Mouse (Mus musculus): ENCODE measurements around the gene Olfr631. TPM values are rescaled to one million over a fixed set of nuclear protein-coding genes. Genes with fewer than 3 reads are reported as not detected.
"Not testable (repeated sequence)": the region's sequence is repeated elsewhere in the genome, so short reads cannot be mapped to it uniquely, and the experiment has no call there.

The Olfr631 gene
- total and polyA plus RNA-seq, 2 experiments from 2014 or later = not detected

- no peaks in the 10 kb centered on the region for H3K27me3 ChIP-seq (ENCODE audit: insufficient read depth, low read length)
- H3K4me2 ChIP-seq (ENCODE audit: low read depth) = no peak within 1 kb of the TSS
- 72% methylated on average over 2 of the region's 2 CpGs for WGBS
- no peaks in the 10 kb centered on the region for H3K36me3 ChIP-seq (ENCODE audit: insufficient read depth)
- H3K4me1 ChIP-seq (ENCODE audit: insufficient read depth) = no peaks in the 10 kb centered on the region
- DNase-seq = no peak
- no peak within 1 kb of the TSS for H3K9ac ChIP-seq
- no peak within 1 kb of the TSS for H3K27ac ChIP-seq (ENCODE audit: low read depth, low read length)
- H3K4me3 ChIP-seq (ENCODE audit: low read depth, low read length) = no peak within 1 kb of the TSS
- ATAC-seq = no peak
- H3K9me3 ChIP-seq (ENCODE audit: low read length) = no peaks in the 10 kb centered on the region
- no peak for TF ChIP-seq CTCF (IDR thresholded peaks at IDR 0.05; ENCODE audit: low read depth)
Observed at GRCm38 (mm10) chr7:103934264-103934663, 5.6 kb downstream of the Olfr631 start, which contains the start of gene Olfr632. TSS of gene Olfr632 (plus strand) at chr7:103934347.

- no peaks in the 10 kb centered on the region for H3K9me3 ChIP-seq (ENCODE audit: low read length)
- no peaks in the 10 kb centered on the region for H3K4me1 ChIP-seq (ENCODE audit: insufficient read depth)
- no peak overlapping the region for H3K9ac ChIP-seq
- no peaks in the 10 kb centered on the region for H3K27me3 ChIP-seq (ENCODE audit: insufficient read depth, low read length)
- DNase-seq (peak; percentile 35), ATAC-seq (no peak)
- H3K27ac ChIP-seq (ENCODE audit: low read depth, low read length) = no peak overlapping the region
- 23% methylated on average over 2 of the region's 2 CpGs for WGBS
- H3K4me3 ChIP-seq (ENCODE audit: low read depth, low read length) = no peak overlapping the region
- TF ChIP-seq CTCF (IDR thresholded peaks at IDR 0.05; ENCODE audit: low read depth) = peak; percentile 68
- no peak overlapping the region for H3K4me2 ChIP-seq (ENCODE audit: low read depth)
- no peaks in the 10 kb centered on the region for H3K36me3 ChIP-seq (ENCODE audit: insufficient read depth)
Observed at GRCm38 (mm10) chr7:103942730-103943129, 14.1 kb downstream of the Olfr631 start.

- ATAC-seq = no peak
- Histone ChIP-seq H3K36me3 (ENCODE audit: insufficient read depth) (no peaks in the 10 kb centered on the region), H3K4me2 (ENCODE audit: low read depth) (no peak within 1 kb of the TSS), H3K9ac (no peak within 1 kb of the TSS), H3K27me3 (ENCODE audit: insufficient read depth, low read length) (no peaks in the 10 kb centered on the region), H3K9me3 (ENCODE audit: low read length) (no peaks in the 10 kb centered on the region), H3K27ac (ENCODE audit: low read depth, low read length) (no peak within 1 kb of the TSS), H3K4me1 (ENCODE audit: insufficient read depth) (no peaks in the 10 kb centered on the region), H3K4me3 (ENCODE audit: low read depth, low read length) (no peak within 1 kb of the TSS)
- no peak for TF ChIP-seq CTCF (IDR thresholded peaks at IDR 0.05; ENCODE audit: low read depth)
- no peak for DNase-seq
Observed at GRCm38 (mm10) chr7:103944137-103944536, 15.5 kb downstream of the Olfr631 start, which contains the start of gene Olfr633. TSS of gene Olfr633 (plus strand) at chr7:103944437.

- ATAC-seq; H3K27me3 ChIP-seq (ENCODE audit: insufficient read depth, low read length); DNase-seq; H3K9ac ChIP-seq; H3K4me3 ChIP-seq (ENCODE audit: low read depth, low read length); H3K36me3 ChIP-seq (ENCODE audit: insufficient read depth); H3K9me3 ChIP-seq (ENCODE audit: low read length); H3K27ac ChIP-seq (ENCODE audit: low read depth, low read length); H3K4me1 ChIP-seq (ENCODE audit: insufficient read depth); H3K4me2 ChIP-seq (ENCODE audit: low read depth): not testable (repeated sequence)
- 97% methylated on average over 22 of the region's 22 CpGs for WGBS
Observed at GRCm38 (mm10) chr7:103966873-103967272, 38.2 kb downstream of the Olfr631 start.

- no peak for TF ChIP-seq CTCF (IDR thresholded peaks at IDR 0.05; ENCODE audit: low read depth)
- no peaks in the 10 kb centered on the region for H3K4me1 ChIP-seq (ENCODE audit: insufficient read depth)
- WGBS = 78% methylated on average over 1 of the region's 1 CpGs
- H3K4me3 ChIP-seq (ENCODE audit: low read depth, low read length) = no peak within 1 kb of the TSS
- no peak within 1 kb of the TSS for H3K9ac ChIP-seq
- no peak for ATAC-seq
- H3K9me3 ChIP-seq (ENCODE audit: low read length) = no peaks in the 10 kb centered on the region
- no peak within 1 kb of the TSS for H3K27ac ChIP-seq (ENCODE audit: low read depth, low read length)
- DNase-seq = no peak
- no peaks in the 10 kb centered on the region for H3K27me3 ChIP-seq (ENCODE audit: insufficient read depth, low read length)
- H3K4me2 ChIP-seq (ENCODE audit: low read depth) = no peak within 1 kb of the TSS
- no peaks in the 10 kb centered on the region for H3K36me3 ChIP-seq (ENCODE audit: insufficient read depth)
Observed at GRCm38 (mm10) chr7:103970852-103971251, 42.2 kb downstream of the Olfr631 start, which contains the start of gene Olfr635. TSS of gene Olfr635 (plus strand) at chr7:103971152.

- no peak for TF ChIP-seq CTCF (IDR thresholded peaks at IDR 0.05; ENCODE audit: low read depth)
- Histone ChIP-seq H3K4me2 (ENCODE audit: low read depth) (no peak overlapping the region), H3K9ac (no peak overlapping the region), H3K4me3 (ENCODE audit: low read depth, low read length) (no peak overlapping the region), H3K9me3 (ENCODE audit: low read length) (no peaks in the 10 kb centered on the region), H3K4me1 (ENCODE audit: insufficient read depth) (no peaks in the 10 kb centered on the region), H3K36me3 (ENCODE audit: insufficient read depth) (no peaks in the 10 kb centered on the region), H3K27me3 (ENCODE audit: insufficient read depth, low read length) (no peaks in the 10 kb centered on the region), H3K27ac (ENCODE audit: low read depth, low read length) (no peak overlapping the region)
- WGBS = 65% methylated on average over 1 of the region's 1 CpGs
- ATAC-seq (no peak), DNase-seq (no peak)
Observed at GRCm38 (mm10) chr7:103971782-103972181, 43.2 kb downstream of the Olfr631 start.

Other genes starting within 250 kb of the Olfr631 start
Only the 30 nearest of the 33 such genes appear.
- not detected in 2 replicates for gene Olfr243, start 214.2 kb upstream of the Olfr631 start, total RNA-seq (2014; rRNA removed)
- not detected in 2 replicates for gene Olfr243, start 214.2 kb upstream of the Olfr631 start, polyA plus RNA-seq (2015; fragmentation: Nextera tagmentation; extraction: Ambion mirVana)
- gene Olfr628, start 198.5 kb upstream of the Olfr631 start, total RNA-seq (2014; rRNA removed) = not detected in 2 replicates
- gene Olfr628, start 198.5 kb upstream of the Olfr631 start, polyA plus RNA-seq (2015; fragmentation: Nextera tagmentation; extraction: Ambion mirVana) = not detected in 2 replicates
- not detected in 2 replicates for gene Olfr629, start 183.9 kb upstream of the Olfr631 start, total RNA-seq (2014; rRNA removed)
- gene Olfr629, start 183.9 kb upstream of the Olfr631 start, polyA plus RNA-seq (2015; fragmentation: Nextera tagmentation; extraction: Ambion mirVana) = not detected in 2 replicates
- gene Olfr630, start 171.5 kb upstream of the Olfr631 start, total RNA-seq (2014; rRNA removed) = not detected in 2 replicates
- gene Olfr630, start 171.5 kb upstream of the Olfr631 start, polyA plus RNA-seq (2015; fragmentation: Nextera tagmentation; extraction: Ambion mirVana) = not detected in 2 replicates
- not detected in 2 replicates for gene Olfr69, start 157.2 kb upstream of the Olfr631 start, total RNA-seq (2014; rRNA removed)
- not detected in 2 replicates for gene Olfr69, start 157.2 kb upstream of the Olfr631 start, polyA plus RNA-seq (2015; fragmentation: Nextera tagmentation; extraction: Ambion mirVana)
- not detected in 2 replicates for gene Olfr68, start 149.1 kb upstream of the Olfr631 start, total RNA-seq (2014; rRNA removed)
- not detected in 2 replicates for gene Olfr68, start 149.1 kb upstream of the Olfr631 start, polyA plus RNA-seq (2015; fragmentation: Nextera tagmentation; extraction: Ambion mirVana)
- gene Olfr67, start 137.0 kb upstream of the Olfr631 start, total RNA-seq (2014; rRNA removed) = not detected in 2 replicates
- gene Olfr67, start 137.0 kb upstream of the Olfr631 start, polyA plus RNA-seq (2015; fragmentation: Nextera tagmentation; extraction: Ambion mirVana) = not detected in 2 replicates
- 105 and 224 TPM in 2 replicates for gene Hbb-bt, start 114.8 kb upstream of the Olfr631 start, total RNA-seq (2014; rRNA removed)
- 190 and 259 TPM in 2 replicates for gene Hbb-bt, start 114.8 kb upstream of the Olfr631 start, polyA plus RNA-seq (2015; fragmentation: Nextera tagmentation; extraction: Ambion mirVana)
- gene Hbb-bs, start 100.7 kb upstream of the Olfr631 start, total RNA-seq (2014; rRNA removed) = 815 and 1,167 TPM in 2 replicates
- 757 and 1,200 TPM in 2 replicates for gene Hbb-bs, start 100.7 kb upstream of the Olfr631 start, polyA plus RNA-seq (2015; fragmentation: Nextera tagmentation; extraction: Ambion mirVana)
- not detected in 2 replicates for gene Hbb-bh2, start 88.3 kb upstream of the Olfr631 start, total RNA-seq (2014; rRNA removed)
- not detected in 2 replicates for gene Hbb-bh2, start 88.3 kb upstream of the Olfr631 start, polyA plus RNA-seq (2015; fragmentation: Nextera tagmentation; extraction: Ambion mirVana)
- gene Hbb-bh1, start 85.7 kb upstream of the Olfr631 start, total RNA-seq (2014; rRNA removed) = not detected in 2 replicates
- not detected in 2 replicates for gene Hbb-bh1, start 85.7 kb upstream of the Olfr631 start, polyA plus RNA-seq (2015; fragmentation: Nextera tagmentation; extraction: Ambion mirVana)
- 1.0 TPM in 1 of 2 replicates, not detected in the other for gene Hbb-y, start 75.6 kb upstream of the Olfr631 start, total RNA-seq (2014; rRNA removed)
- 0.87 and 1.3 TPM in 2 replicates for gene Hbb-y, start 75.6 kb upstream of the Olfr631 start, polyA plus RNA-seq (2015; fragmentation: Nextera tagmentation; extraction: Ambion mirVana)
- not detected in 2 replicates for gene Olfr66, start 42.6 kb upstream of the Olfr631 start, total RNA-seq (2014; rRNA removed)
- gene Olfr66, start 42.6 kb upstream of the Olfr631 start, polyA plus RNA-seq (2015; fragmentation: Nextera tagmentation; extraction: Ambion mirVana) = not detected in 2 replicates
- not detected in 2 replicates for gene Olfr64, start 34.3 kb upstream of the Olfr631 start, total RNA-seq (2014; rRNA removed)
- not detected in 2 replicates for gene Olfr64, start 34.3 kb upstream of the Olfr631 start, polyA plus RNA-seq (2015; fragmentation: Nextera tagmentation; extraction: Ambion mirVana)
- gene Olfr65, start 25.3 kb upstream of the Olfr631 start, total RNA-seq (2014; rRNA removed) = not detected in 2 replicates
- not detected in 2 replicates for gene Olfr65, start 25.3 kb upstream of the Olfr631 start, polyA plus RNA-seq (2015; fragmentation: Nextera tagmentation; extraction: Ambion mirVana)
- not detected in 2 replicates for gene Olfr632, start 5.5 kb downstream of the Olfr631 start, total RNA-seq (2014; rRNA removed)
- not detected in 2 replicates for gene Olfr632, start 5.5 kb downstream of the Olfr631 start, polyA plus RNA-seq (2015; fragmentation: Nextera tagmentation; extraction: Ambion mirVana)
- not detected in 2 replicates for gene Olfr633, start 15.6 kb downstream of the Olfr631 start, total RNA-seq (2014; rRNA removed)
- not detected in 2 replicates for gene Olfr633, start 15.6 kb downstream of the Olfr631 start, polyA plus RNA-seq (2015; fragmentation: Nextera tagmentation; extraction: Ambion mirVana)
- not detected in 2 replicates for gene Olfr635, start 42.3 kb downstream of the Olfr631 start, total RNA-seq (2014; rRNA removed)
- gene Olfr635, start 42.3 kb downstream of the Olfr631 start, polyA plus RNA-seq (2015; fragmentation: Nextera tagmentation; extraction: Ambion mirVana) = not detected in 2 replicates
- not detected in 2 replicates for gene Olfr638, start 69.9 kb downstream of the Olfr631 start, total RNA-seq (2014; rRNA removed)
- gene Olfr638, start 69.9 kb downstream of the Olfr631 start, polyA plus RNA-seq (2015; fragmentation: Nextera tagmentation; extraction: Ambion mirVana) = not detected in 2 replicates
- not detected in 2 replicates for gene Olfr639, start 88.5 kb downstream of the Olfr631 start, total RNA-seq (2014; rRNA removed)
- gene Olfr639, start 88.5 kb downstream of the Olfr631 start, polyA plus RNA-seq (2015; fragmentation: Nextera tagmentation; extraction: Ambion mirVana) = not detected in 2 replicates
- gene Olfr640, start 96.7 kb downstream of the Olfr631 start, total RNA-seq (2014; rRNA removed) = 0.57 TPM in 1 of 2 replicates, not detected in the other
- not detected in 2 replicates for gene Olfr640, start 96.7 kb downstream of the Olfr631 start, polyA plus RNA-seq (2015; fragmentation: Nextera tagmentation; extraction: Ambion mirVana)
- not detected in 2 replicates for gene Olfr641, start 106.6 kb downstream of the Olfr631 start, total RNA-seq (2014; rRNA removed)
- gene Olfr641, start 106.6 kb downstream of the Olfr631 start, polyA plus RNA-seq (2015; fragmentation: Nextera tagmentation; extraction: Ambion mirVana) = not detected in 2 replicates
- gene Olfr642, start 123.8 kb downstream of the Olfr631 start, total RNA-seq (2014; rRNA removed) = not detected in 2 replicates
- gene Olfr642, start 123.8 kb downstream of the Olfr631 start, polyA plus RNA-seq (2015; fragmentation: Nextera tagmentation; extraction: Ambion mirVana) = not detected in 2 replicates
- not detected in 2 replicates for gene 4930516K23Rik, start 132.6 kb downstream of the Olfr631 start, total RNA-seq (2014; rRNA removed)
- gene 4930516K23Rik, start 132.6 kb downstream of the Olfr631 start, polyA plus RNA-seq (2015; fragmentation: Nextera tagmentation; extraction: Ambion mirVana) = not detected in 2 replicates
- not detected in 2 replicates for gene Olfr644, start 143.0 kb downstream of the Olfr631 start, total RNA-seq (2014; rRNA removed)
- gene Olfr644, start 143.0 kb downstream of the Olfr631 start, polyA plus RNA-seq (2015; fragmentation: Nextera tagmentation; extraction: Ambion mirVana) = not detected in 2 replicates
- not detected in 2 replicates for gene Olfr645, start 156.6 kb downstream of the Olfr631 start, total RNA-seq (2014; rRNA removed)
- not detected in 2 replicates for gene Olfr645, start 156.6 kb downstream of the Olfr631 start, polyA plus RNA-seq (2015; fragmentation: Nextera tagmentation; extraction: Ambion mirVana)
- gene Olfr646, start 176.0 kb downstream of the Olfr631 start, total RNA-seq (2014; rRNA removed) = not detected in 2 replicates
- not detected in 2 replicates for gene Olfr646, start 176.0 kb downstream of the Olfr631 start, polyA plus RNA-seq (2015; fragmentation: Nextera tagmentation; extraction: Ambion mirVana)
- gene Ubqln5, start 201.0 kb downstream of the Olfr631 start, total RNA-seq (2014; rRNA removed) = not detected in 2 replicates
- gene Ubqln5, start 201.0 kb downstream of the Olfr631 start, polyA plus RNA-seq (2015; fragmentation: Nextera tagmentation; extraction: Ambion mirVana) = not detected in 2 replicates
- gene Olfr643, start 208.6 kb downstream of the Olfr631 start, total RNA-seq (2014; rRNA removed) = not detected in 2 replicates
- gene Olfr643, start 208.6 kb downstream of the Olfr631 start, polyA plus RNA-seq (2015; fragmentation: Nextera tagmentation; extraction: Ambion mirVana) = not detected in 2 replicates
- gene Ubqln3, start 214.5 kb downstream of the Olfr631 start, total RNA-seq (2014; rRNA removed) = not detected in 2 replicates
- not detected in 2 replicates for gene Ubqln3, start 214.5 kb downstream of the Olfr631 start, polyA plus RNA-seq (2015; fragmentation: Nextera tagmentation; extraction: Ambion mirVana)